8 mouse cellular contexts compared by ENCODE assay signal in genomic region chr5:92434070-92434469, GRCm38 (mm10). TPM values are rescaled to one million over a fixed set of nuclear protein-coding genes. Genes with fewer than 3 reads are reported as not detected.
A peak's percentile ranks its signal among the peaks of the same experiment; 100 is the strongest.
DNase-seq lines count a peak whose midpoint lies in the region; ATAC-seq and TF ChIP-seq lines count a peak whose summit lies in the region.

No protein-coding gene starts in this region.

- peaks cover 11% of the 10 kb centered on the region; the same call in 1 of the 2 replicates for H3K4me1 ChIP-seq in heart, embryonic 10.5 days
- no peaks in the 10 kb centered on the region for H3K4me1 ChIP-seq in embryonic fibroblast, embryonic 13.5 days (ENCODE audit: control insufficient read depth, insufficient read depth, low read length)
- peaks cover 15% of the 10 kb centered on the region for H3K4me1 ChIP-seq in liver, embryonic 11.5 days (replicated peaks; ENCODE audit: control insufficient read depth, insufficient read depth, low read length)

- peak overlapping the region; percentile 99 for H3K27ac ChIP-seq in heart, embryonic 10.5 days
- no peak overlapping the region for H3K27ac ChIP-seq in embryonic fibroblast, embryonic 13.5 days (ENCODE audit: insufficient read depth, low read length)
- H3K27ac ChIP-seq in liver, embryonic 11.5 days (ENCODE audit: low read depth, low read length): peak overlapping the region; percentile 91; the same call in 1 of the 2 replicates

- peak overlapping the region; percentile 98 for H3K4me3 ChIP-seq in heart, embryonic 10.5 days
- peak overlapping the region; percentile 94 for H3K4me3 ChIP-seq in embryonic fibroblast, embryonic 13.5 days (ENCODE audit: insufficient read depth, low read length)
- peak overlapping the region; percentile 93 for H3K4me3 ChIP-seq in liver, embryonic 11.5 days (ENCODE audit: low read depth, low read length)

- no peak for TF ChIP-seq CTCF in embryonic fibroblast, embryonic 13.5 days (IDR thresholded peaks at IDR 0.05; ENCODE audit: borderline replicate concordance, insufficient read depth, low read length)

- TF ChIP-seq POLR2A in embryonic fibroblast, embryonic 13.5 days (IDR thresholded peaks at IDR 0.05; ENCODE audit: low read depth, low read length): no peak

- intact Hi-C loops in heart, postnatal 10 days (cut with DNase I): no loop called here

- peak overlapping the region; percentile 96 for H3K9ac ChIP-seq in liver, embryonic 11.5 days (ENCODE audit: low read depth, low read length)

- no peaks in the 10 kb centered on the region for H3K27me3 ChIP-seq in heart, embryonic 10.5 days (ENCODE audit: insufficient read depth, poor library complexity, severe bottlenecking)
- no peaks in the 10 kb centered on the region for H3K27me3 ChIP-seq in liver, embryonic 11.5 days (replicated peaks; ENCODE audit: control insufficient read depth, insufficient read depth, low read length)

- H3K4me2 ChIP-seq in liver, embryonic 11.5 days: peak overlapping the region; percentile 85

- no peak for ATAC-seq in liver, embryonic 11.5 days (replicated peaks; ENCODE audit: low FRiP score)

- 1% methylated on average over 12 of the region's 12 CpGs for WGBS in heart, embryonic 10.5 days
- WGBS in liver, embryonic 11.5 days: 1% methylated on average over 12 of the region's 12 CpGs

- no peaks in the 10 kb centered on the region for H3K9me3 ChIP-seq in heart, embryonic 10.5 days
- no peaks in the 10 kb centered on the region for H3K9me3 ChIP-seq in liver, embryonic 11.5 days (ENCODE audit: control insufficient read depth, low read length)

- DNase-seq in heart, embryonic 10.5 days (ENCODE audit: low spot score): no peak
- DNase-seq in heart, postnatal 10 days: no peak
- peak; percentile 4 for DNase-seq in CD4-positive helper T cell, adult 2 months (ENCODE audit: low read depth, low spot score)
- no peak for DNase-seq in liver, embryonic 11.5 days (ENCODE audit: low spot score)
- no peak for DNase-seq in right cerebral cortex, adult 18-20 months
- DNase-seq in right cerebral cortex, postnatal 10 days (ENCODE audit: low spot score in 2 of 2): no peak
- DNase-seq in spleen, postnatal 4 days (ENCODE audit: low spot score in 2 of 2): no peak

- peaks cover 10% of the 10 kb centered on the region for H3K36me3 ChIP-seq in heart, embryonic 10.5 days
- peaks cover 2% of the 10 kb centered on the region; the same call in 1 of the 2 replicates for H3K36me3 ChIP-seq in liver, embryonic 11.5 days (ENCODE audit: control insufficient read depth, insufficient read depth, low read length)

RNA-seq across cellular contexts. Expression of gene Nup54, which starts 0.9 kb away (rescaled TPM):
- polyA plus RNA-seq in heart, embryonic 10.5 days (2016; fragmentation: Nextera tagmentation; extraction: Ambion mirVana): 52.8 and 60.8 TPM in 2 replicates
- 10 to 100 TPM; 20.7 to 27.0 TPM for total RNA-seq in heart, postnatal 10 days (2021)
- polyA plus RNA-seq in embryonic fibroblast, embryonic 13.5 days (2011; ENCODE audit: insufficient read length, low read depth, missing spikeins): 31.6 and 44.3 TPM in 2 replicates
- 72.5 and 82.5 TPM in 2 replicates for polyA plus RNA-seq in liver, embryonic 11.5 days (2014; fragmentation: Nextera tagmentation; extraction: Ambion mirVana)
